Mouse (Mus musculus): ENCODE data around the gene Tex38. TPM values are rescaled to one million over a fixed set of nuclear protein-coding genes. Genes with fewer than 3 reads are reported as not detected.

Tex38 gene
- total RNA-seq, 2 experiments from 2014 or later: 0.80 to 1.5 TPM

Other genes starting within 250 kb of the Tex38 start
- not detected for gene Cyp4a31, start 217.4 kb downstream of the Tex38 start, total RNA-seq (2021)
- gene Cyp4a32, start 180.0 kb downstream of the Tex38 start, total RNA-seq (2021): not detected
- 1 to 10 TPM; 1.7 to 3.1 TPM for gene Cyp4b1, start 133.3 kb downstream of the Tex38 start, total RNA-seq (2021)
- 10 to 100 TPM; 25.0 to 27.2 TPM for gene Efcab14, start 43.3 kb downstream of the Tex38 start, total RNA-seq (2021)
- 10 to 100 TPM; 31.2 to 42.1 TPM for gene Atpaf1, start 3.8 kb upstream of the Tex38 start, total RNA-seq (2021)
- gene Mob3c, start 47.1 kb upstream of the Tex38 start, total RNA-seq (2021): 1 to 10 TPM; 2.8 to 3.4 TPM
- 10 to 100 TPM; 23.8 to 25.4 TPM for gene Mknk1, start 58.2 kb upstream of the Tex38 start, total RNA-seq (2021)
- not detected for gene Kncn, start 103.4 kb upstream of the Tex38 start, total RNA-seq (2021)
- gene 6430628N08Rik, start 109.6 kb upstream of the Tex38 start, total RNA-seq (2021): not detected
- gene Dmbx1, start 158.9 kb upstream of the Tex38 start, total RNA-seq (2021): not detected
- under 1 TPM in 1 of 2 experiments, not detected in 1; 0.39 TPM for gene Faah, start 236.9 kb upstream of the Tex38 start, total RNA-seq (2021)